Mouse (Mus musculus) CH12.LX (cell line): ENCODE measurements around the gene Nxpe3. TPM values are rescaled to one million over a fixed set of nuclear protein-coding genes. Genes with fewer than 3 reads are reported as not detected.
A peak's percentile ranks its signal among the peaks of the same experiment; 100 is the strongest.

Experiments used
- DNase-seq: peaks from one replicate; pipeline ENCODE4 v3.0.0-alpha.2; 2013; ENCODE audit errors: extremely low read depth
- H3K27ac ChIP-seq: 2 replicates; pipeline ENCODE4 v1.5.1; 2012; ENCODE audit warnings: low read depth, mild to moderate bottlenecking, control low read depth, moderate library complexity; ENCODE audit not compliant: insufficient read depth
- H3K27me3 ChIP-seq: replicated peaks from 2 replicates; pipeline ENCODE3; 2012; ENCODE audit warnings: inconsistent platforms
- H3K36me3 ChIP-seq, 2 experiments: replicated peaks in 1 of 2; 2 replicates each; pipeline versions ENCODE3 to v1.6.1; 2012; ENCODE audit warnings: inconsistent platforms in 1 of 2, low read length in 1 of 2, mild to moderate bottlenecking in 1 of 2, mixed read lengths in 1 of 2, moderate library complexity in 1 of 2; ENCODE audit not compliant: control insufficient read depth in 1 of 2, insufficient read depth in 1 of 2
- H3K4me1 ChIP-seq, 2 experiments: 2 replicates each; pipeline ENCODE4 v1.6.1; 2012; ENCODE audit warnings: inconsistent platforms in 1 of 2, moderate library complexity in 1 of 2; ENCODE audit not compliant: insufficient read depth in 2 of 2, control insufficient read depth in 1 of 2
- H3K4me2 ChIP-seq: 2 replicates; pipeline ENCODE4 v1.6.1; 2012; ENCODE audit warnings: low read depth, mild to moderate bottlenecking, control low read depth; ENCODE audit not compliant: poor library complexity, insufficient read depth, severe bottlenecking
- H3K4me3 ChIP-seq, 3 experiments: fragments of 150-350 bp in 1 of 3; sonication (generic) in 1 of 3; replicated peaks in 1 of 3; 2 replicates each; pipeline versions ENCODE3 to v1.5.1; 2011 to 2012; ENCODE audit warnings: low read depth in 2 of 3, low read length in 2 of 3, mild to moderate bottlenecking in 2 of 3, moderate library complexity in 2 of 3, control low read depth in 1 of 3, improper control_type of control experiment in 1 of 3, inconsistent platforms in 1 of 3, mixed read lengths in 1 of 3; ENCODE audit not compliant: poor library complexity in 1 of 3
- H3K79me2 ChIP-seq: replicated peaks from 2 replicates; pipeline ENCODE4 v1.6.1; 2012; ENCODE audit warnings: mild to moderate bottlenecking, moderate library complexity; ENCODE audit not compliant: control insufficient read depth, poor library complexity, insufficient read depth, severe bottlenecking; ENCODE audit errors: extremely low read depth
- H3K9ac ChIP-seq: 2 replicates; pipeline ENCODE4 v1.6.1; 2012; ENCODE audit warnings: low read depth, mild to moderate bottlenecking, control low read depth, moderate library complexity; ENCODE audit not compliant: insufficient read depth
- H3K9me3 ChIP-seq: replicated peaks from 2 replicates; pipeline ENCODE3; 2012; ENCODE audit warnings: low read length, inconsistent platforms, mixed read lengths
- BHLHE40 ChIP-seq: IDR thresholded peaks from 2 replicates; pipeline ENCODE4 v1.6.1; 2011; ENCODE audit warnings: mild to moderate bottlenecking, low read depth, low read length, improper control_type of control experiment
- CHD1 ChIP-seq: IDR thresholded peaks from 2 replicates; pipeline ENCODE4 v1.6.1; 2012; ENCODE audit warnings: low read depth, low read length, improper control_type of control experiment, inconsistent platforms
- CTCF ChIP-seq, 2 experiments: IDR thresholded peaks in 1 of 2; conservative IDR thresholded peaks in 1 of 2; 2 replicates each; pipeline ENCODE4 v1.5.1; 2011 to 2012; ENCODE audit warnings: low read depth in 2 of 2, low read length in 2 of 2, improper control_type of control experiment in 1 of 2, inconsistent platforms in 1 of 2, mild to moderate bottlenecking in 1 of 2, moderate library complexity in 1 of 2
- ELF1 ChIP-seq: IDR thresholded peaks from 2 replicates; pipeline ENCODE4 v1.6.1; 2014; ENCODE audit warnings: low read depth, mild to moderate bottlenecking, inconsistent platforms, low read length, improper control_type of control experiment
- EP300 ChIP-seq: IDR thresholded peaks from 2 replicates; pipeline ENCODE4 v1.6.1; 2011; ENCODE audit warnings: low read length, improper control_type of control experiment
- ETS1 ChIP-seq: conservative IDR thresholded peaks from 2 replicates; pipeline ENCODE4 v1.6.1; 2012; ENCODE audit warnings: low read depth, mild to moderate bottlenecking, inconsistent platforms, low read length, improper control_type of control experiment, moderate library complexity
- GABPA ChIP-seq: IDR thresholded peaks from 2 replicates; pipeline ENCODE4 v1.6.1; 2012; ENCODE audit warnings: low read depth, low read length, improper control_type of control experiment, inconsistent platforms; ENCODE audit not compliant: insufficient replicate concordance
- HCFC1 ChIP-seq: IDR thresholded peaks from 2 replicates; pipeline ENCODE4 v1.6.1; 2012; ENCODE audit warnings: low read depth, mild to moderate bottlenecking, inconsistent platforms, low read length, improper control_type of control experiment
- IRF4 ChIP-seq: IDR thresholded peaks from 2 replicates; pipeline ENCODE4 v1.6.1; 2014; ENCODE audit warnings: low read depth, mild to moderate bottlenecking, inconsistent platforms, low read length, improper control_type of control experiment
- JUN ChIP-seq: IDR thresholded peaks from 2 replicates; pipeline ENCODE4 v1.6.1; 2011; ENCODE audit warnings: low read depth, mild to moderate bottlenecking, low read length, improper control_type of control experiment, moderate library complexity; ENCODE audit not compliant: insufficient read depth
- JUND ChIP-seq: conservative IDR thresholded peaks from 2 replicates; pipeline ENCODE4 v1.6.1; 2011; ENCODE audit warnings: low read depth, low read length, improper control_type of control experiment
- KAT2A ChIP-seq: IDR thresholded peaks from 2 replicates; pipeline ENCODE4 v1.6.1; 2012; ENCODE audit warnings: low read length, improper control_type of control experiment, inconsistent platforms; ENCODE audit not compliant: insufficient replicate concordance
- MAFK ChIP-seq: IDR thresholded peaks from 2 replicates; pipeline ENCODE4 v1.6.1; 2011; ENCODE audit warnings: low read length, improper control_type of control experiment; ENCODE audit not compliant: insufficient replicate concordance
- MAX ChIP-seq: IDR thresholded peaks from 2 replicates; pipeline ENCODE4 v1.6.1; 2011; ENCODE audit warnings: low read length, improper control_type of control experiment
- MAZ ChIP-seq: IDR thresholded peaks from 2 replicates; pipeline ENCODE4 v1.6.1; 2012; ENCODE audit warnings: low read depth, mild to moderate bottlenecking, inconsistent platforms, low read length, improper control_type of control experiment, moderate library complexity
- MEF2A ChIP-seq: IDR thresholded peaks from 2 replicates; pipeline ENCODE4 v1.6.1; 2014; ENCODE audit warnings: low read depth, mild to moderate bottlenecking, inconsistent platforms, low read length, improper control_type of control experiment, borderline replicate concordance
- MXI1 ChIP-seq: IDR thresholded peaks from 2 replicates; pipeline ENCODE4 v1.6.1; 2011; ENCODE audit warnings: mild to moderate bottlenecking, low read depth, low read length, improper control_type of control experiment
- MYC ChIP-seq: IDR thresholded peaks from 2 replicates; pipeline ENCODE4 v1.6.1; 2011; ENCODE audit warnings: low read depth, mild to moderate bottlenecking, improper control_type of control experiment, low read length
- NELFE ChIP-seq: IDR thresholded peaks from 2 replicates; pipeline ENCODE4 v1.6.1; 2011; ENCODE audit warnings: low read depth, low read length, improper control_type of control experiment
- NRF1 ChIP-seq: IDR thresholded peaks from 2 replicates; pipeline ENCODE4 v1.6.1; 2014; ENCODE audit warnings: low read depth, mild to moderate bottlenecking, inconsistent platforms, low read length, improper control_type of control experiment, moderate library complexity
- POLR2A ChIP-seq: IDR thresholded peaks from 2 replicates; pipeline ENCODE4 v1.6.1; 2011; ENCODE audit warnings: low read depth, mild to moderate bottlenecking, improper control_type of control experiment, low read length
- POLR2AphosphoS2 ChIP-seq: IDR thresholded peaks from 2 replicates; pipeline ENCODE4 v1.6.1; 2011; ENCODE audit warnings: low read depth, low read length, improper control_type of control experiment
- RAD21 ChIP-seq: IDR thresholded peaks from 2 replicates; pipeline ENCODE4 v1.6.1; 2011; ENCODE audit warnings: low read depth, mild to moderate bottlenecking, low read length, improper control_type of control experiment, moderate library complexity
- SIN3A ChIP-seq: IDR thresholded peaks from 2 replicates; pipeline ENCODE4 v1.6.1; 2012; ENCODE audit warnings: low read length, improper control_type of control experiment, inconsistent platforms
- SMC3 ChIP-seq: IDR thresholded peaks from 2 replicates; pipeline ENCODE4 v1.6.1; 2011; ENCODE audit warnings: low read depth, low read length, improper control_type of control experiment
- TBP ChIP-seq: conservative IDR thresholded peaks from 2 replicates; pipeline ENCODE4 v1.6.1; 2011; ENCODE audit warnings: low read depth, low read length, improper control_type of control experiment
- UBTF ChIP-seq: IDR thresholded peaks from 2 replicates; pipeline ENCODE4 v1.6.1; 2012; ENCODE audit warnings: low read depth, mild to moderate bottlenecking, inconsistent platforms, low read length, improper control_type of control experiment, moderate library complexity
- USF2 ChIP-seq: conservative IDR thresholded peaks from 2 replicates; pipeline ENCODE4 v1.6.1; 2011; ENCODE audit warnings: low read depth, low read length, improper control_type of control experiment
- ZMIZ1 ChIP-seq: IDR thresholded peaks from 2 replicates; pipeline ENCODE4 v1.6.1; 2012; ENCODE audit warnings: low read depth, mild to moderate bottlenecking, inconsistent platforms, low read length, improper control_type of control experiment
- ZNF384 ChIP-seq: IDR thresholded peaks from 2 replicates; pipeline ENCODE4 v1.6.1; 2012; ENCODE audit warnings: low read depth, low read length, improper control_type of control experiment, inconsistent platforms
- dilution Hi-C: fragments of 300-500 bp; cut with MboI; formaldehyde crosslinking; loops from 2 replicates; pipeline ENCODE4 v1.14.3; 2020; ENCODE audit warnings: low sequenced_read_pairs; ENCODE audit not compliant: extremely low pct_unique_long_range_greater_than_20kb, extremely low pct_ligation_motif_present
- in situ Hi-C: fragments of 300-500 bp; cut with MboI; formaldehyde crosslinking; loops from 3 replicates; pipeline ENCODE4 v1.14.3; 2019; ENCODE audit warnings: low sequenced_read_pairs, low pct_ligation_motif_present, low pct_unique_long_range_greater_than_20kb, mixed read lengths
- polyA plus RNA-seq: library from polyadenylated mRNA; unstranded; fragments of >175 nt; gene quantifications from 2 replicates; pipeline ENCODE4 v1.2.1, GENCODE M21; 2012; ENCODE audit warnings: low read depth; ENCODE audit not compliant: insufficient read length
- total RNA-seq, 2 experiments: library from RNA; depleted of rRNA; stranded (reverse); fragments of 300-350 nt in 1 of 2; fragments of >200 nt in 1 of 2; gene quantifications; 2 replicates each; pipeline ENCODE4 v1.2.3; 2012 to 2014

Nxpe3 gene
- total and polyA plus RNA-seq, 3 experiments, result 5.4 to 12.3 (median 10.6) TPM

GRCm38 (mm10) chr16:55938761-55939160 lies 43.7 kb upstream of the Nxpe3 start:
- Histone ChIP-seq H3K36me3 (no peaks in the 10 kb centered on the region), H3K9me3 (peaks cover 3% of the 10 kb centered on the region), H3K79me2 (no peaks in the 10 kb centered on the region), H3K4me2 (no peak overlapping the region), H3K4me1 (peaks cover 4% of the 10 kb centered on the region in 2 experiments; a peak in 3 of 4 replicates), H3K4me3 (no peak overlapping the region), H3K9ac (no peak overlapping the region), H3K27me3 (no peaks in the 10 kb centered on the region), H3K27ac (no peak overlapping the region)
- no peak for DNase-seq
- dilution Hi-C loops (no loop called here), in situ Hi-C loops (loop anchor here (25.0 kb wide), 1 partner anchor 774 kb away; the partner anchor contains the start of gene Tfg)
- TF ChIP-seq ETS1 (no peak), RAD21 (no peak), MYC (no peak), SIN3A (no peak), UBTF (no peak), BHLHE40 (no peak), JUN (no peak), MAX (no peak), MAZ (no peak), MAFK (no peak), ZMIZ1 (no peak), ZNF384 (no peak), USF2 (no peak)

- Histone ChIP-seq H3K27ac (peak within 1 kb of the TSS; percentile 8; the same call in 1 of the 2 replicates), H3K4me1 (peaks cover 0 to 14% of the 10 kb centered on the region in 2 experiments; a peak in 1 of 4 replicates), H3K4me2 (peak within 1 kb of the TSS; percentile 57), H3K27me3 (no peaks in the 10 kb centered on the region), H3K36me3 (peaks cover 5 to 20% of the 10 kb centered on the region in 2 experiments), H3K4me3 (peak within 1 kb of the TSS; percentile 65 to 81 (median 71)), H3K9ac (peak within 1 kb of the TSS; percentile 69), H3K79me2 (0 out of 2 replicates have a peak, but pooled peaks cover 7% of the 10 kb centered on the region), H3K9me3 (peaks cover 3% of the 10 kb centered on the region)
- DNase-seq, result peak; percentile 97
- dilution Hi-C loops, result no loop called here
- in situ Hi-C loops, result loop anchor here (25.0 kb wide), 1 partner anchor 778 kb away; the partner anchor contains the start of gene Tfg
- TF ChIP-seq MAX (peak; percentile 74), TBP (0 out of 2 replicates have a peak, but pooled peaks have one; percentile 31), EP300 (no peak), JUN (no peak), POLR2AphosphoS2 (no peak), KAT2A (peak; percentile 94; the same call in 1 of the 2 replicates), MXI1 (peak; percentile 90), SMC3 (no peak), JUND (no peak), MEF2A (no peak), IRF4 (peak; percentile 59), ETS1 (no peak), MAZ (peak; percentile 69; the same call in 1 of the 2 replicates), ZMIZ1 (no peak), MYC (peak; percentile 76), UBTF (no peak), USF2 (no peak), NRF1 (peak; percentile 53), POLR2A (peak; percentile 79), NELFE (peak; percentile 72; the same call in 1 of the 2 replicates), CTCF (conservative IDR thresholded peaks at IDR 0.05 in 1 of 2, IDR thresholded peaks at IDR 0.05 in 1 of 2; ENCODE audit: low read depth in 2 of 2, low read length in 2 of 2) (no peak), HCFC1 (peak; percentile 95), GABPA (peak; percentile 59; the same call in 1 of the 2 replicates), BHLHE40 (no peak), ELF1 (peak; percentile 67), MAFK (no peak), CHD1 (no peak)
Measured at GRCm38 (mm10) chr16:55934453-55935037, 39.5 kb upstream of the Nxpe3 start, which contains the start of gene Cep97. Gene Cep97, minus strand, starts transcription at chr16:55934855.
